Mouse (Mus musculus) small intestine, adult 2 months (tissue): ENCODE data around the gene Pex11g.

Experiments
- CTCF ChIP-seq: fragments of 200-500 bp; IDR thresholded peaks from 2 replicates; pipeline ENCODE4 v1.5.1; 2012; ENCODE audit warnings: low read depth, mild to moderate bottlenecking, control low read depth, inconsistent platforms, low read length, moderate library complexity, mixed read lengths; ENCODE audit not compliant: insufficient replicate concordance, insufficient read length; ENCODE audit errors: extremely low read depth
- POLR2A ChIP-seq: fragments of 200-500 bp; IDR thresholded peaks from 2 replicates; pipeline ENCODE4 v1.6.1; 2012; ENCODE audit warnings: low read depth, mild to moderate bottlenecking, control low read depth, inconsistent platforms, low read length, moderate library complexity

GRCm38 (mm10) chr8:3485192-3485591, 17.7 kb upstream of the Pex11g start:
- TF ChIP-seq POLR2A (no peak), CTCF (no peak)
